Mouse (Mus musculus) layer of hippocampus, postnatal 10 days (tissue): Measurements from ENCODE around the gene Galm. TPM values are rescaled to one million over a fixed set of nuclear protein-coding genes. Genes with fewer than 3 reads are reported as not detected.

Experiments used
- DNase-seq, 2 experiments: peaks; one replicate each; pipeline ENCODE4 v3.0.0; 2021; ENCODE audit warnings: low spot score in 2 of 2
- long read RNA-seq: library from polyadenylated mRNA; stranded (forward); transcript quantifications from one replicate; pipeline ENCODE4 v2.0.0, GENCODE M21; 2023
- total RNA-seq, 2 experiments: library from RNA; stranded (reverse); gene quantifications; 2 replicates each; pipeline ENCODE4 v1.2.3; 2021

Galm gene
- 1 to 10 TPM; 2.9 to 3.7 TPM for total RNA-seq
- long read RNA-seq, partial matches to known transcripts = 2 of 5 reads
- long read RNA-seq, other reads (novel, unspliced or antisense) = 0 of 5 reads

GRCm38 (mm10) chr17:80127331-80128251 is at the start of gene Galm:
Galm (plus strand) TSS chr17:80127471.
- peak; percentile 28 to 43 for DNase-seq

- no peak for DNase-seq
Observed at GRCm38 (mm10) chr17:80078726-80079125, 48.5 kb upstream of the Galm start.

GRCm38 (mm10) chr17:80083223-80083622 is 44.0 kb upstream of the Galm start:
- DNase-seq = no peak

GRCm38 (mm10) chr17:80084424-80084823 is 42.8 kb upstream of the Galm start:
- peak in 1 of 2 experiments; percentile 20 for DNase-seq

GRCm38 (mm10) chr17:80086591-80086990 is 40.7 kb upstream of the Galm start:
- DNase-seq = no peak

- no peak for DNase-seq
Observed at GRCm38 (mm10) chr17:80088168-80088567, 39.1 kb upstream of the Galm start.

- DNase-seq = no peak
Observed at GRCm38 (mm10) chr17:80090551-80090950, 36.7 kb upstream of the Galm start.

- DNase-seq = no peak
Observed at GRCm38 (mm10) chr17:80091879-80092549, 35.3 kb upstream of the Galm start.

GRCm38 (mm10) chr17:80095254-80095899 is 31.9 kb upstream of the Galm start:
- DNase-seq = no peak

GRCm38 (mm10) chr17:80096043-80096719 is 31.1 kb upstream of the Galm start:
- DNase-seq = peak; percentile 49 to 60

- DNase-seq = no peak
Observed at GRCm38 (mm10) chr17:80096720-80097114, 30.6 kb upstream of the Galm start.

- no peak for DNase-seq
Observed at GRCm38 (mm10) chr17:80097221-80097620, 30.1 kb upstream of the Galm start.

GRCm38 (mm10) chr17:80099823-80100222 is 27.4 kb upstream of the Galm start:
- no peak for DNase-seq

- no peak for DNase-seq
Observed at GRCm38 (mm10) chr17:80105348-80105978, 21.8 kb upstream of the Galm start.

- no peak for DNase-seq
Observed at GRCm38 (mm10) chr17:80112665-80113305, 14.5 kb upstream of the Galm start.

- no peak for DNase-seq
Observed at GRCm38 (mm10) chr17:80113468-80113867, 13.8 kb upstream of the Galm start.

GRCm38 (mm10) chr17:80120396-80120795 is 6.9 kb upstream of the Galm start:
- DNase-seq = no peak

- DNase-seq = no peak
Observed at GRCm38 (mm10) chr17:80121833-80122232, 5.4 kb upstream of the Galm start.

- no peak for DNase-seq
Observed at GRCm38 (mm10) chr17:80124985-80125750, 2.1 kb upstream of the Galm start.
